Mouse (Mus musculus) lung, postnatal 36 days (tissue): Measurements from ENCODE around the gene Cmbl.
A peak's percentile ranks its signal among the peaks of the same experiment; 100 is the strongest.

Experiments
- DNase-seq: peaks from one replicate; pipeline ENCODE4 v3.0.0; 2022; ENCODE audit warnings: mixed read lengths

Cmbl gene

GRCm38 (mm10) chr15:31565184-31565583 is at the start of gene Cmbl:
Gene Cmbl, plus strand, starts transcription at chr15:31565389.
- no peak for DNase-seq

- DNase-seq, result no peak
Measured at GRCm38 (mm10) chr15:31517186-31517585, 48.0 kb upstream of the Cmbl start.

GRCm38 (mm10) chr15:31518371-31518770 is 46.8 kb upstream of the Cmbl start:
- no peak for DNase-seq

- DNase-seq, result no peak
Measured at GRCm38 (mm10) chr15:31519000-31519399, 46.2 kb upstream of the Cmbl start.

- no peak for DNase-seq
Measured at GRCm38 (mm10) chr15:31526463-31526862, 38.7 kb upstream of the Cmbl start.

GRCm38 (mm10) chr15:31528477-31528876 is 36.7 kb upstream of the Cmbl start:
- no peak for DNase-seq

- no peak for DNase-seq
Measured at GRCm38 (mm10) chr15:31529103-31529502, 36.1 kb upstream of the Cmbl start.

- DNase-seq, result peak; percentile 29
Measured at GRCm38 (mm10) chr15:31529811-31530658, 35.2 kb upstream of the Cmbl start.

- peak; percentile 93 for DNase-seq
Measured at GRCm38 (mm10) chr15:31530659-31531445, 34.3 kb upstream of the Cmbl start, which contains the start of gene March6. Gene March6, minus strand, starts transcription at chr15:31531053.

- DNase-seq, result peak; percentile 20
Measured at GRCm38 (mm10) chr15:31531446-31532330, 33.5 kb upstream of the Cmbl start.

- no peak for DNase-seq
Measured at GRCm38 (mm10) chr15:31532331-31533021, 32.7 kb upstream of the Cmbl start.

- no peak for DNase-seq
Measured at GRCm38 (mm10) chr15:31533529-31533928, 31.7 kb upstream of the Cmbl start.

- no peak for DNase-seq
Measured at GRCm38 (mm10) chr15:31534421-31535258, 30.5 kb upstream of the Cmbl start.

GRCm38 (mm10) chr15:31535259-31535855 is 29.8 kb upstream of the Cmbl start:
- no peak for DNase-seq

GRCm38 (mm10) chr15:31536051-31536737 is 29.0 kb upstream of the Cmbl start:
- no peak for DNase-seq

GRCm38 (mm10) chr15:31537706-31538105 is 27.5 kb upstream of the Cmbl start:
- DNase-seq, result no peak

GRCm38 (mm10) chr15:31538346-31538745 is 26.8 kb upstream of the Cmbl start:
- no peak for DNase-seq

- no peak for DNase-seq
Measured at GRCm38 (mm10) chr15:31539643-31540512, 25.3 kb upstream of the Cmbl start.

- DNase-seq, result no peak
Measured at GRCm38 (mm10) chr15:31540513-31540802, 24.7 kb upstream of the Cmbl start.
